Mouse (Mus musculus): Measurements from ENCODE around the gene Ank.

DNA sequence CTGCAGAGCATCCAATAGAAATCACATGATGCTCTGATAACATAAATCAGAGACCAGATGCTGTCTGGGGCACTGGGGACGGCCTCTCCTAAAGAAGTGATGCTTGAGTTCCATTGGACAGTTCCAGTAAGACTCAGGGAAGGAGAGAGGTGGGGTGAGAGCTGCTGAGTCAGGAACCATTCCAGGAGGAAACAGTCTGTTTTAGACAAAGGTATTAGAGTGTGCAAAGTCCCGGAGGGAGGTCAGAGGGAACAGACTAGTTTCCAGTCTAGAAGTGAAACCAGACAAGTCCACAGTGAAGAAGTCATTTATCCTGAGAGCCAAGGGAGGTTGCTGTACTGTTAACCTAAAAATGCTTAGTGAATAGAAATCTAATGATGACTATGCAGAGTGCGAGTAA is 38.9 kb upstream of the Ank start:
- no peak for TF ChIP-seq CTCF (IDR thresholded peaks at IDR 0.05)
- TF ChIP-seq EP300 (IDR thresholded peaks at IDR 0.05): no peak
